Comparison of ENCODE assay signal across 10 mouse cellular contexts in genomic region chr4:102239657-102240390, GRCm38 (mm10).
DNase-seq lines count a peak whose midpoint lies in the region; ATAC-seq and TF ChIP-seq lines count a peak whose summit lies in the region.
"Had no signal": no experiment of that assay in that cellular context is flagged by ENCODE, and none has a peak within 500 bp of the region (broad histone marks: within the 10 kb centered on the region; RNA-seq: fewer than 3 reads in every experiment).

No protein-coding gene starts in this region.

- H3K4me1 ChIP-seq in lung, embryonic 15.5 days: peaks cover 10% of the 10 kb centered on the region; the same call in 1 of the 2 replicates
- H3K4me1 ChIP-seq in lung, adult 2 months (ENCODE audit: control insufficient read depth, insufficient read depth, low read length): no peaks in the 10 kb centered on the region
- H3K4me1 ChIP-seq in hindbrain, embryonic 10.5 days (replicated peaks): peaks cover 15% of the 10 kb centered on the region

- H3K27ac ChIP-seq in lung, embryonic 15.5 days: peak overlapping the region; percentile 29; the same call in 1 of the 2 replicates
- H3K27ac ChIP-seq in hindbrain, embryonic 10.5 days: 0 out of 2 replicates have a peak overlapping the region, but pooled peaks have one; percentile 12
- H3K27ac ChIP-seq: kidney, postnatal 0 days had no signal

- ATAC-seq in lung, embryonic 15.5 days (ENCODE audit: borderline replicate concordance, extremely low read depth, low FRiP score, low TSS enrichment): no peak
- ATAC-seq: CD4-positive, CD25-positive, alpha-beta regulatory T cell, adult 4 months had no signal

- H3K36me3 ChIP-seq in lung, embryonic 15.5 days: no peaks in the 10 kb centered on the region
- H3K36me3 ChIP-seq in hindbrain, embryonic 10.5 days: no peaks in the 10 kb centered on the region

- H3K27me3 ChIP-seq in lung, embryonic 15.5 days: no peaks in the 10 kb centered on the region
- no peaks in the 10 kb centered on the region for H3K27me3 ChIP-seq in hindbrain, embryonic 10.5 days (ENCODE audit: insufficient read depth, poor library complexity, severe bottlenecking)

- intact Hi-C loops in heart, postnatal 36 days (cut with DNase I): no loop called here
- intact Hi-C loops in gastrocnemius, postnatal 36 days (cut with DNase I): no loop called here

- TF ChIP-seq POLR2A in lung, adult 2 months (IDR thresholded peaks at IDR 0.05; ENCODE audit: borderline replicate concordance, extremely low read depth, low read depth, low read length): no peak

- TF ChIP-seq CTCF in lung, adult 2 months (IDR thresholded peaks at IDR 0.05; ENCODE audit: insufficient read depth, low read length): no peak

- no peak overlapping the region for H3K4me3 ChIP-seq in lung, embryonic 15.5 days
- H3K4me3 ChIP-seq in lung, adult 2 months (replicated peaks; ENCODE audit: extremely low read depth, low read depth, low read length): no peak overlapping the region
- H3K4me3 ChIP-seq in hindbrain, embryonic 10.5 days: no peak overlapping the region

- H3K9ac ChIP-seq in lung, embryonic 15.5 days: no peak overlapping the region

- 72% methylated on average over 12 of the region's 12 CpGs for WGBS in lung, embryonic 15.5 days
- 75% methylated on average over 12 of the region's 12 CpGs for WGBS in lung, adult 2 months
- WGBS in hindbrain, embryonic 10.5 days: 73% methylated on average over 12 of the region's 12 CpGs

- no peak for DNase-seq in lung, adult 2 months
- DNase-seq in hindbrain, embryonic 10.5 days (ENCODE audit: low spot score): no peak
- peak; percentile 40 to 63 for DNase-seq in left cerebral cortex, adult 9 months (ENCODE audit: low spot score in 2 of 2)
- DNase-seq in right cerebral cortex, postnatal 14 days: peak; percentile 35
- DNase-seq in gastrocnemius, adult 8-10 months (ENCODE audit: low spot score in 2 of 2): no peak
- no peak for DNase-seq in heart, postnatal 36 days
- DNase-seq in gastrocnemius, postnatal 36 days: no peak

- no peak overlapping the region for H3K4me2 ChIP-seq in lung, embryonic 15.5 days

- H3K9me3 ChIP-seq in lung, embryonic 15.5 days: no peaks in the 10 kb centered on the region
- H3K9me3 ChIP-seq in hindbrain, embryonic 10.5 days: no peaks in the 10 kb centered on the region

Comparison
In these comparisons a context has a peak if more than half of its experiments do, and no peak if none do; other contexts are left out.
1. DNase-seq: peak in left cerebral cortex, adult 9 months (2 of 2) and right cerebral cortex, postnatal 14 days (single experiment); none in lung, adult 2 months (single experiment), hindbrain, embryonic 10.5 days (single experiment), gastrocnemius, adult 8-10 months (0 of 2), heart, postnatal 36 days (0 of 2) and gastrocnemius, postnatal 36 days (0 of 2).